Mouse (Mus musculus) midbrain, embryonic 12.5 days (tissue): ENCODE results near the gene Ptgfrn. TPM values are rescaled to one million over a fixed set of nuclear protein-coding genes. Genes with fewer than 3 reads are reported as not detected.

Source experiments
- ATAC-seq: fragments of 200-750 bp; cut with Nextera tagmentation; 2 replicates; pipeline ENCODE4 v1.8.0; 2017; ENCODE audit warnings: low read depth, moderate TSS enrichment, moderate library complexity; ENCODE audit not compliant: low FRiP score
- H3K27ac ChIP-seq: fragments of 300-500 bp; sonication (generic); replicated peaks from 2 replicates; pipeline ENCODE4 v1.5.1; 2016; ENCODE audit warnings: mild to moderate bottlenecking
- H3K27me3 ChIP-seq: fragments of 300-500 bp; sonication (generic); 2 replicates; pipeline ENCODE4 v1.6.1; 2016; ENCODE audit warnings: mild to moderate bottlenecking
- H3K36me3 ChIP-seq: fragments of 300-500 bp; sonication (generic); 2 replicates; pipeline ENCODE4 v1.6.1; 2016
- H3K4me1 ChIP-seq: fragments of 300-500 bp; sonication (generic); 2 replicates; pipeline ENCODE4 v1.6.1; 2016
- H3K4me2 ChIP-seq: fragments of 300-500 bp; sonication (generic); replicated peaks from 2 replicates; pipeline ENCODE4 v1.6.1; 2016; ENCODE audit warnings: mild to moderate bottlenecking, moderate library complexity
- H3K4me3 ChIP-seq: fragments of 300-500 bp; sonication (generic); 2 replicates; pipeline ENCODE4 v1.5.1; 2016; ENCODE audit warnings: mild to moderate bottlenecking
- H3K9ac ChIP-seq: fragments of 300-500 bp; sonication (generic); replicated peaks from 2 replicates; pipeline ENCODE4 v1.6.1; 2016; ENCODE audit warnings: mild to moderate bottlenecking, moderate library complexity
- H3K9me3 ChIP-seq: fragments of 300-500 bp; sonication (generic); 2 replicates; pipeline ENCODE4 v1.6.1; 2016; ENCODE audit warnings: mild to moderate bottlenecking
- WGBS: fragments of 180-500 bp; shearing (Covaris S2); methylation state at CpG from one replicate; pipeline ENCODE4 v1.1.7; 2016; 5-methylcytosine and 5-hydroxymethylcytosine counted together
- polyA plus RNA-seq: library from polyadenylated mRNA; unstranded; fragments of >200 nt; fragmentation: Nextera tagmentation; extraction: Ambion mirVana; gene quantifications from 2 replicates; pipeline ENCODE4 v1.2.1, GENCODE M21; 2016

Gene Ptgfrn
- polyA plus RNA-seq, 1 experiment from 2014 or later = 1.9 TPM

GRCm38 (mm10) chr3:101029339-101029738, 80.7 kb downstream of the Ptgfrn start, which contains the start of gene Cd101:
Gene Cd101 (minus strand): TSS chr3:101029556.
- H3K9ac ChIP-seq = no peak within 1 kb of the TSS
- WGBS = 94% methylated on average over 4 of the region's 4 CpGs
- H3K27ac ChIP-seq = no peak within 1 kb of the TSS

GRCm38 (mm10) chr3:101026741-101027140, 83.3 kb downstream of the Ptgfrn start:
- no peak overlapping the region for H3K27ac ChIP-seq
- H3K9me3 ChIP-seq = no peaks in the 10 kb centered on the region
- 74% methylated on average over 1 of the region's 1 CpGs for WGBS
- no peak for ATAC-seq
- H3K27me3 ChIP-seq = no peaks in the 10 kb centered on the region
- H3K4me1 ChIP-seq = no peaks in the 10 kb centered on the region
- H3K4me2 ChIP-seq = no peak overlapping the region
- H3K9ac ChIP-seq = no peak overlapping the region
- H3K36me3 ChIP-seq = no peaks in the 10 kb centered on the region
- no peak overlapping the region for H3K4me3 ChIP-seq

More at GRCm38 (mm10) chr3:101029339-101029738, 80.7 kb downstream of the Ptgfrn start, which contains the start of gene Cd101:
- Histone ChIP-seq H3K4me2 (no peak within 1 kb of the TSS), H3K4me3 (no peak within 1 kb of the TSS), H3K9me3 (no peaks in the 10 kb centered on the region), H3K27me3 (no peaks in the 10 kb centered on the region), H3K4me1 (no peaks in the 10 kb centered on the region), H3K36me3 (no peaks in the 10 kb centered on the region)
- ATAC-seq = no peak

GRCm38 (mm10) chr3:101022967-101023366, 87.1 kb downstream of the Ptgfrn start:
- Histone ChIP-seq H3K4me2 (no peak overlapping the region), H3K4me3 (no peak overlapping the region), H3K4me1 (no peaks in the 10 kb centered on the region), H3K27ac (no peak overlapping the region), H3K9me3 (no peaks in the 10 kb centered on the region), H3K27me3 (no peaks in the 10 kb centered on the region), H3K36me3 (no peaks in the 10 kb centered on the region), H3K9ac (no peak overlapping the region)
- WGBS = 87% methylated on average over 6 of the region's 6 CpGs
- ATAC-seq = no peak

- ATAC-seq = no peak
- 80% methylated on average over 8 of the region's 8 CpGs for WGBS
- H3K9ac ChIP-seq = no peak overlapping the region
- H3K4me2 ChIP-seq = no peak overlapping the region
- no peak overlapping the region for H3K4me3 ChIP-seq
- no peaks in the 10 kb centered on the region for H3K36me3 ChIP-seq
- no peaks in the 10 kb centered on the region for H3K9me3 ChIP-seq
- no peak overlapping the region for H3K27ac ChIP-seq
- no peaks in the 10 kb centered on the region for H3K27me3 ChIP-seq
- no peaks in the 10 kb centered on the region for H3K4me1 ChIP-seq
Measured at GRCm38 (mm10) chr3:101021481-101022051, 88.5 kb downstream of the Ptgfrn start.

- Histone ChIP-seq H3K27me3 (no peaks in the 10 kb centered on the region), H3K9me3 (no peaks in the 10 kb centered on the region), H3K27ac (no peak overlapping the region), H3K4me2 (no peak overlapping the region), H3K9ac (no peak overlapping the region), H3K4me3 (no peak overlapping the region), H3K4me1 (no peaks in the 10 kb centered on the region), H3K36me3 (no peaks in the 10 kb centered on the region)
- no peak for ATAC-seq
- WGBS = 89% methylated on average over 5 of the region's 5 CpGs
Measured at GRCm38 (mm10) chr3:101021073-101021472, 89.0 kb downstream of the Ptgfrn start.

GRCm38 (mm10) chr3:101018494-101018893, 91.6 kb downstream of the Ptgfrn start:
- Histone ChIP-seq H3K9me3 (no peaks in the 10 kb centered on the region), H3K36me3 (no peaks in the 10 kb centered on the region), H3K27ac (no peak overlapping the region), H3K27me3 (no peaks in the 10 kb centered on the region), H3K4me3 (no peak overlapping the region), H3K4me2 (no peak overlapping the region), H3K4me1 (peaks cover 17% of the 10 kb centered on the region), H3K9ac (no peak overlapping the region)
- ATAC-seq = no peak
- 87% methylated on average over 6 of the region's 6 CpGs for WGBS

- Histone ChIP-seq H3K4me3 (no peak overlapping the region), H3K27ac (no peak overlapping the region), H3K4me2 (no peak overlapping the region), H3K9ac (no peak overlapping the region), H3K36me3 (no peaks in the 10 kb centered on the region), H3K9me3 (no peaks in the 10 kb centered on the region), H3K4me1 (peaks cover 22% of the 10 kb centered on the region), H3K27me3 (no peaks in the 10 kb centered on the region)
- WGBS = 86% methylated on average over 7 of the region's 7 CpGs
- ATAC-seq = no peak
Measured at GRCm38 (mm10) chr3:101016050-101016449, 94.0 kb downstream of the Ptgfrn start.

GRCm38 (mm10) chr3:101015254-101015653, 94.8 kb downstream of the Ptgfrn start:
- no peaks in the 10 kb centered on the region for H3K9me3 ChIP-seq
- peaks cover 22% of the 10 kb centered on the region for H3K4me1 ChIP-seq
- H3K9ac ChIP-seq = no peak overlapping the region
- no peak overlapping the region for H3K27ac ChIP-seq
- no peak overlapping the region for H3K4me3 ChIP-seq
- 46% methylated on average over 4 of the region's 4 CpGs for WGBS
- H3K27me3 ChIP-seq = no peaks in the 10 kb centered on the region
- no peak overlapping the region for H3K4me2 ChIP-seq
- no peaks in the 10 kb centered on the region for H3K36me3 ChIP-seq
- ATAC-seq = no peak

GRCm38 (mm10) chr3:101013536-101013935, 96.5 kb downstream of the Ptgfrn start:
- no peak overlapping the region for H3K4me3 ChIP-seq
- H3K4me2 ChIP-seq = no peak overlapping the region
- WGBS = 94% methylated on average over 3 of the region's 3 CpGs
- no peak overlapping the region for H3K27ac ChIP-seq
- ATAC-seq = no peak
- no peak overlapping the region for H3K9ac ChIP-seq
- H3K36me3 ChIP-seq = no peaks in the 10 kb centered on the region
- H3K4me1 ChIP-seq = peaks cover 22% of the 10 kb centered on the region
- H3K9me3 ChIP-seq = no peaks in the 10 kb centered on the region
- H3K27me3 ChIP-seq = no peaks in the 10 kb centered on the region

GRCm38 (mm10) chr3:101013005-101013404, 97.1 kb downstream of the Ptgfrn start:
- no peaks in the 10 kb centered on the region for H3K9me3 ChIP-seq
- H3K27ac ChIP-seq = no peak overlapping the region
- H3K27me3 ChIP-seq = no peaks in the 10 kb centered on the region
- H3K4me2 ChIP-seq = no peak overlapping the region
- H3K4me1 ChIP-seq = peaks cover 22% of the 10 kb centered on the region
- no peak overlapping the region for H3K9ac ChIP-seq
- ATAC-seq = no peak
- H3K36me3 ChIP-seq = no peaks in the 10 kb centered on the region
- 93% methylated on average over 10 of the region's 10 CpGs for WGBS
- H3K4me3 ChIP-seq = no peak overlapping the region

GRCm38 (mm10) chr3:101012597-101012996, 97.5 kb downstream of the Ptgfrn start:
- no peak overlapping the region for H3K9ac ChIP-seq
- H3K4me3 ChIP-seq = no peak overlapping the region
- no peaks in the 10 kb centered on the region for H3K27me3 ChIP-seq
- no peak overlapping the region for H3K4me2 ChIP-seq
- H3K27ac ChIP-seq = no peak overlapping the region
- H3K36me3 ChIP-seq = no peaks in the 10 kb centered on the region
- no peaks in the 10 kb centered on the region for H3K9me3 ChIP-seq
- H3K4me1 ChIP-seq = peaks cover 22% of the 10 kb centered on the region
- WGBS = 84% methylated on average over 8 of the region's 8 CpGs
- no peak for ATAC-seq

- no peak for ATAC-seq
- Histone ChIP-seq H3K36me3 (no peaks in the 10 kb centered on the region), H3K27me3 (no peaks in the 10 kb centered on the region), H3K4me2 (no peak overlapping the region), H3K4me1 (peaks cover 22% of the 10 kb centered on the region), H3K9ac (no peak overlapping the region), H3K27ac (no peak overlapping the region), H3K9me3 (no peaks in the 10 kb centered on the region), H3K4me3 (no peak overlapping the region)
- WGBS = 74% methylated on average over 10 of the region's 10 CpGs
Measured at GRCm38 (mm10) chr3:101012131-101012571, 97.9 kb downstream of the Ptgfrn start.

GRCm38 (mm10) chr3:101011203-101011600, 98.9 kb downstream of the Ptgfrn start:
- Histone ChIP-seq H3K4me2 (no peak overlapping the region), H3K27ac (no peak overlapping the region), H3K9me3 (no peaks in the 10 kb centered on the region), H3K4me3 (no peak overlapping the region), H3K27me3 (no peaks in the 10 kb centered on the region), H3K4me1 (peaks cover 22% of the 10 kb centered on the region), H3K9ac (no peak overlapping the region), H3K36me3 (no peaks in the 10 kb centered on the region)
- ATAC-seq = no peak
- WGBS = 74% methylated on average over 5 of the region's 5 CpGs
